Mouse (Mus musculus) CH12.LX (cell line): ENCODE measurements at regions not wholly inside any gene's neighbourhood (a gene's known extent, or its start where the extent isn't known, plus 50 kb on each side); places are given as distances from the start of the nearest gene placed in this dataset.

Experiments used
- CTCF ChIP-seq, 2 experiments: IDR thresholded peaks in 1 of 2; conservative IDR thresholded peaks in 1 of 2; 2 replicates each; pipeline ENCODE4 v1.5.1; 2011 to 2012; ENCODE audit warnings: low read depth in 2 of 2, low read length in 2 of 2, improper control_type of control experiment in 1 of 2, inconsistent platforms in 1 of 2, mild to moderate bottlenecking in 1 of 2, moderate library complexity in 1 of 2
- E2F4 ChIP-seq: IDR thresholded peaks from 2 replicates; pipeline ENCODE4 v1.6.1; 2011; ENCODE audit warnings: low read depth, low read length, improper control_type of control experiment; ENCODE audit not compliant: insufficient replicate concordance
- GABPA ChIP-seq: IDR thresholded peaks from 2 replicates; pipeline ENCODE4 v1.6.1; 2012; ENCODE audit warnings: low read depth, low read length, improper control_type of control experiment, inconsistent platforms; ENCODE audit not compliant: insufficient replicate concordance
- MAX ChIP-seq: IDR thresholded peaks from 2 replicates; pipeline ENCODE4 v1.6.1; 2011; ENCODE audit warnings: low read length, improper control_type of control experiment
- NELFE ChIP-seq: IDR thresholded peaks from 2 replicates; pipeline ENCODE4 v1.6.1; 2011; ENCODE audit warnings: low read depth, low read length, improper control_type of control experiment
- POLR2A ChIP-seq: IDR thresholded peaks from 2 replicates; pipeline ENCODE4 v1.6.1; 2011; ENCODE audit warnings: low read depth, mild to moderate bottlenecking, improper control_type of control experiment, low read length
- POLR2AphosphoS2 ChIP-seq: IDR thresholded peaks from 2 replicates; pipeline ENCODE4 v1.6.1; 2011; ENCODE audit warnings: low read depth, low read length, improper control_type of control experiment
- UBTF ChIP-seq: IDR thresholded peaks from 2 replicates; pipeline ENCODE4 v1.6.1; 2012; ENCODE audit warnings: low read depth, mild to moderate bottlenecking, inconsistent platforms, low read length, improper control_type of control experiment, moderate library complexity
- USF1 ChIP-seq: IDR thresholded peaks from 2 replicates; pipeline ENCODE4 v1.6.1; 2014; ENCODE audit warnings: low read depth, mild to moderate bottlenecking, inconsistent platforms, low read length, improper control_type of control experiment
- ZMIZ1 ChIP-seq: IDR thresholded peaks from 2 replicates; pipeline ENCODE4 v1.6.1; 2012; ENCODE audit warnings: low read depth, mild to moderate bottlenecking, inconsistent platforms, low read length, improper control_type of control experiment

- no peak for TF ChIP-seq CTCF (conservative IDR thresholded peaks at IDR 0.05 in 1 of 2, IDR thresholded peaks at IDR 0.05 in 1 of 2; ENCODE audit: low read depth in 2 of 2, low read length in 2 of 2)
- TF ChIP-seq POLR2AphosphoS2, result no peak
- no peak for TF ChIP-seq GABPA
- TF ChIP-seq E2F4, result no peak
- TF ChIP-seq UBTF, result no peak
- TF ChIP-seq MAX, result no peak
- no peak for TF ChIP-seq POLR2A
- no peak for TF ChIP-seq ZMIZ1
- TF ChIP-seq NELFE, result no peak
- no peak for TF ChIP-seq USF1
Observed at GRCm38 (mm10) chr10:62038656-62039055, 59.7 kb upstream of the Col13a1 start.
